16 mouse cellular contexts compared by ENCODE assay signal in genomic region chr17:80796386-80796785, GRCm38 (mm10).
"Had no signal": no experiment of that assay in that cellular context is flagged by ENCODE, and none has a peak within 500 bp of the region (broad histone marks: within the 10 kb centered on the region; RNA-seq: fewer than 3 reads in every experiment).

No protein-coding gene starts in this region.

- H3K4me1 ChIP-seq: neural tube, embryonic 13.5 days had no signal

- H3K4me3 ChIP-seq: midbrain, embryonic 10.5 days; midbrain, embryonic 13.5 days; myocyte; neural tube, embryonic 13.5 days; neural tube, embryonic 15.5 days had no signal

- H3K9me3 ChIP-seq: midbrain, embryonic 10.5 days; midbrain, embryonic 13.5 days; neural tube, embryonic 13.5 days; neural tube, embryonic 15.5 days had no signal

- ATAC-seq: midbrain, embryonic 13.5 days; midbrain, embryonic 16.5 days had no signal

- DNase-seq: lung, adult 18-20 months; lung, embryonic 14.5 days; lung, postnatal 4 days; right cerebral cortex, adult 18-20 months; right cerebral cortex, postnatal 25 days; right cerebral cortex, postnatal 4 days; spleen, adult 18-20 months; thymus, adult 18-20 months; thymus, postnatal 14 days; thymus, postnatal 36 days had no signal

- H3K36me3 ChIP-seq: midbrain, embryonic 10.5 days; midbrain, embryonic 13.5 days; neural tube, embryonic 13.5 days; neural tube, embryonic 15.5 days had no signal

- H3K9ac ChIP-seq: lung, embryonic 14.5 days; midbrain, embryonic 13.5 days; neural tube, embryonic 13.5 days; neural tube, embryonic 15.5 days had no signal

- H3K4me2 ChIP-seq: lung, embryonic 14.5 days; midbrain, embryonic 13.5 days; neural tube, embryonic 13.5 days; neural tube, embryonic 15.5 days had no signal

- H3K27me3 ChIP-seq: midbrain, embryonic 13.5 days; neural tube, embryonic 13.5 days; neural tube, embryonic 15.5 days had no signal

- H3K27ac ChIP-seq: midbrain, embryonic 10.5 days; midbrain, embryonic 13.5 days; neural tube, embryonic 13.5 days; neural tube, embryonic 15.5 days had no signal
